Mouse (Mus musculus) adrenal gland, postnatal 10 days (tissue): Measurements from ENCODE around the gene Ppp4r4. TPM values are rescaled to one million over a fixed set of nuclear protein-coding genes. Genes with fewer than 3 reads are reported as not detected.
"Not testable (repeated sequence)": the region's sequence is repeated elsewhere in the genome, so short reads cannot be mapped to it uniquely, and the experiment has no call there.

ENCODE experiments used
- DNase-seq: peaks from one replicate; pipeline ENCODE4 v3.0.0; 2021; ENCODE audit warnings: mixed read lengths
- total RNA-seq, 2 experiments: library from RNA; stranded (reverse); gene quantifications; 2 replicates each; pipeline ENCODE4 v1.2.3; 2021

Gene Ppp4r4
- total RNA-seq, 2 experiments from 2014 or later, result 2.3 to 3.2 TPM

DNA sequence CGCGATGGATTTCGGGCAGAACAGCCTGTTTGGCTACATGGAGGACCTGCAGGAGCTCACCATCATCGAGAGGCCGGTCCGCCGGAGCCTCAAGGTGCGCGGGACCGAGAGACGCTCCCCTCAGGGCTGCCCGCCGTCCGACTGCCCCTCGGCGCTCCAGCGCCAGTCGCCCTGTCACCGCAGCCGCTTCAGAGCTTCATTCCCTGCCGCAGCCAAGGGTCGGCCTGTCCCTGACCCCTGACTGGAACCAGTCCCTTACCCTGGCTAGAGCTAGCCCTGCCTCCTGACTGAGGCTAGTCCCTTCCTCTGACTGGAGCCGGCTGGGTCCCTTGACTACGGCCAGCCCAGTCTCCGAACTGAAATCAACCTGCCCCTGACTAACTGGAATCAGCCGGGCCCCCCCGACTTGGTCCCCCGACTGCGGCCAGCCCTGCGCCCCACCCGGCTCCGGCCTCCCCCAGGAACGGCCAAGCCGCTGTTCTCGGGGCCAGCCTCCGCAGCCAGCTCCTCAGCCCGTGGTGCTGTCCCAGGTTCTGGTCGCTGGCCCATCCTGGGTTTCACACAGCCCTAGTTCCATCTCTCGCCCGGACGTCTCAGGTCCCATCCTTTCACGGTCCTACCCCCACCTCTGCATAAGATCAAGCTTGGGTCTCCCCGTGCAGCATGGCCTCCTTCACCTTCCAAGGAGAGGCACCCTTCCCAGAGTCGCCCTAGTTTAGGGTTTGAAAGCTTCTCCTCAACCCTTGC is 739 bp downstream of the Ppp4r4 start:
- DNase-seq, result peak; percentile 45

DNA sequence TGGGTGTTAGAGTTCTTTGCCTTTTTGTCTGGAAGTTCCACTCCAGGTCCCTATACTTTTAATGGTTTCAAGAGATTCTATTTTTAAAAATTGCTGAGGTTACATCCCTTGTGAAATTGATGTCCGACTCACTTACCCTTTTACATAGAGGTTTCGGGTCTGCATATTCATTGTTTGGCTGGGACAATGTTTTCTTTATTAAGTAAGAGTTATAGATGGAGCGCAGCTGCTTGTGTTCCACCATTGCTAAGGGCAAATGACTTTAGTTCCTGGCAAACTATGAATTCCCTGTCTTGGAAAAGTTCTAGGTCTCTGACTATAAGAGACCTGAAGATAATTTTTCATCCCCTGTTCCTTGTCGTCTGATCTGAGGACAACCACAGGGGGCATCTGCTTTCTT is 8.3 kb downstream of the Ppp4r4 start:
- DNase-seq, result no peak

- no peak for DNase-seq
These were observed 11.3 kb downstream of the Ppp4r4 start for GRCm38 (mm10) chr12:103543351-103543750.

- no peak for DNase-seq
These were observed 12.1 kb downstream of the Ppp4r4 start for GRCm38 (mm10) chr12:103544213-103544612.

GRCm38 (mm10) chr12:103547438-103547837 is 15.4 kb downstream of the Ppp4r4 start:
- DNase-seq, result no peak

DNA sequence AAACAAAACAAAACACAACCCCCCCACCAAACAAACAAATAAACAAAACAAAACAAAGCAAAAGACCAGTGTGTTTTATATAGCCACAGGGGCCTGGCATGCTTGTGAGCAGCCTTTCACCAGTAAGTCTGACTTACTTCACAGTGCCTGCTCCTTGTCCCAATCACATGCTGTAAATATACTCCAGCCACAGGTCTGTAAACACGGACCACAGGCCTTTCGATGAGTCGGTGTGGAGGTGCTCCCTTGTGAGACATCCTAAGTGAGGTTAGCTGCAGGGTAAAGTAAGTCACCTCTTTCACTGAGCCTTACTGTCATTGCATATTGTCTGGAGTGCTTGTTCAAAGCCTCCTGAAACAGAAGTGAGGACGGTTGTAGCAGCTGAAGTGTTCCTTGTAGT is 16.4 kb downstream of the Ppp4r4 start:
- no peak for DNase-seq

- no peak for DNase-seq
These were observed 18.0 kb downstream of the Ppp4r4 start for GRCm38 (mm10) chr12:103550047-103550446.

DNA sequence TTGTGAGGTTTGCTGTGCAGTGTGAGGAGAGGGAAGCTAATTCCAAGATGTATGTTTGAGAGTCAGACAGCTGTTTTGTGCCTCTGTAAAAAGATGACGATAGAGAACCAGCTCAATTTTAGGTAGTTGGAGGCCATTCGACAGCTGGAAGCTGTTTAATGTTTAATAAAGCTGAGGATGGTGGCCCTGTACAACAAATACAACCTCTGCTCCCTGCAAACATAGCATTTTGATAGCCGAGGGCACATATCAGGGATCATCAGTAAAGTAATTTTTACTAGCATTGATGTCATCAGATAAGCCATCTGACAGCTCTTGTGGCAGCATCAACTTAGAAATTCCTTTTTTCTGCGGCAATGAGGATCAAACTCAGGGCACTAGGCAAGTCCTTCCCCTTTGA is 19.3 kb downstream of the Ppp4r4 start:
- no peak for DNase-seq

- no peak for DNase-seq
These were observed 20.4 kb downstream of the Ppp4r4 start for GRCm38 (mm10) chr12:103552506-103552905.

GRCm38 (mm10) chr12:103553497-103553896 is 21.4 kb downstream of the Ppp4r4 start:
- no peak for DNase-seq

DNA sequence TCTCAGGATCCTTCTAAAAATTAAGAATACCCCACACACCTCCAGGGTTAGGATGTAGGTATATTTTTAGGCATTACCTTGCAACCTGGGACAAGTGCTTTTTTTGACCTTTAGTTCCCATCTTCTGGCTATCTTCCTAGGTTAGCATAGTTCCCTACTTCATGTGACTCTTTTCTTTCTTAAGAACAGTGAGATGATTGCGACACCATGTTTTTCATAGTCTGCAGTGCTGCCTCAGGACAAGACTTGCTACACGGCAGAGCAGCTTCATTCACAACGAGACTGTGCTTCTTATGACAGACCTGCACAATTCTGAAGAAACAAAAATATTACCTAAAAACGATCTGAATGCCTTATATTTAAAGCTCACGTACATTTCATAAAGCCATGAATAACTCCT is 24.8 kb downstream of the Ppp4r4 start:
- DNase-seq, result no peak

- DNase-seq, result no peak
These were observed 32.6 kb downstream of the Ppp4r4 start for GRCm38 (mm10) chr12:103564726-103565125.

DNA sequence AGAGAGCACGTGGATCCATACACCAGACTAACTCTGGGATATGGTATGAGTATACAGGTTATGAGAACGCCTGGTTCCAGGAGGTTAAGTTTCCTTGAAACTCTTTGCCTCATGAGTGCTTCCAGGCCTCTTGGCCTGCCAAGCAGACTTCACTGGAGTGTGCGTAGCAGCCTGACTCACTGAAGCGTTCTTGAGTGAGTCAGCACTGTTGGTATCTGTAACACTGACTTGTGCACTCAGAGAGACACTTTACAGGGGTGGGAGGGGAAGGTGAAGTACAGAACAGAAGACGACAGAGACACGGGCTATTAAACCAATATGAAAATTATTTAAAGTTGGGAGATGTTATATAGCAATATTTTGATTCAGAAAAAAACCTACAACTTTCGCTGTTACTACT is 33.1 kb downstream of the Ppp4r4 start:
- DNase-seq, result no peak

DNA sequence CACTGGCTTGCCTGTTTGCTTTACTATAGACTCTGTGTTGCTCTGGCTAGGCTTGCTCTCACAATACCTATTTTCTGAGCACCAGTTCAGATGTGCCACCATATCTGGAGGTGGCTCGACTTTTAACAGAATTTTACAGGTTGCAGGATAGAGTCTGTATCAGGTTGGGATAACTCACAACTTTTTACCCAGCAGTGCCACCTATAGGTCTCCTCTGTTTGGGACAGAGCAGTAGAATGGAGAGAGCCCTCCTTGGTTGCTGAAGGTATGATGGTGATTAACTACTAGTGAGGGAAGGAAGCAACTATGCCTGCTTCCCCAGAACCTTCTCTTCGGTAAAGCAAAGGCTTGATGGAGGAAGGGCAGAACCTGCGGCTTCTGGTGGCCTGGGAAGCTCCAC is 35.0 kb downstream of the Ppp4r4 start:
- peak; percentile 28 for DNase-seq

DNA sequence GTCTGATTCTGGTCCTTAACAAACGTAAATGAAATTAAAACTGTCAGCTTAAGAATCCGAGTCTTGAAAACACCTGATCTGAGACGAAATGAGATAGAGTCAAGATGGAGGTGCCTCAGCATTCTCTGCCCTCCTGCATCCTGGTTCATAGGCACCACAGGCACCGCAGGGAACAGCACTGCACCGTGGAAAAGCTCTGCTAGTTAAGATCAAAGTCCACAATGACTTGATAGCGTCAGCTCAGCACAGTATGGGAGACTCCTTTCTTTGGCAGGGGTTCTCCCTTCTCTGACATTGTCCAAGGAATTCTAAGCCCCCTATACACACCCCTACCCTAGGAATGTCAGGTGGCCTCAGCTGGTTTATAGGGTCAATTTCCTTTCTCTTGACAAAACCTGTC is 37.6 kb downstream of the Ppp4r4 start:
- DNase-seq, result no peak

GRCm38 (mm10) chr12:103578148-103578547 is 46.1 kb downstream of the Ppp4r4 start:
- not testable (repeated sequence) for DNase-seq

- no peak for DNase-seq
These were observed 51.7 kb downstream of the Ppp4r4 start for GRCm38 (mm10) chr12:103583771-103584170.

DNA sequence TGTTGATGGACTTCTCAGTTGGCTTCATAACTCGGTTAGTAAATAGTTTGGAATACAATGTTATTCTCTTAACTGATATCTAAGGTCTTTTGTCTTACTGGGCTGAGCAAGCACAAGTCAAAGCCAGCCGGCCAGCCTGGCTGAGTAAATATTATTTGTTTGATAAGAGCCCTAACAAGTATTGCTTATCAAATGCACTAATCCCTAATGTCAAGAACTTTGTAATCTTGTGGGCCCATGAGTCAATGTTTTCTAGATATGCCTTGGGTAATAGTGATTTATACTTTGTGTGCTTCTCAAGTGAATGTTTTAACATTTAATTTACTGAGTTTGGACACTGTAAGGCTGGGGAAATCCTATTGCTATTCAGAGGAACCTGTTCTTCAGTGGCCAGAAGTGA is 66.3 kb downstream of the Ppp4r4 start:
- no peak for DNase-seq

DNA sequence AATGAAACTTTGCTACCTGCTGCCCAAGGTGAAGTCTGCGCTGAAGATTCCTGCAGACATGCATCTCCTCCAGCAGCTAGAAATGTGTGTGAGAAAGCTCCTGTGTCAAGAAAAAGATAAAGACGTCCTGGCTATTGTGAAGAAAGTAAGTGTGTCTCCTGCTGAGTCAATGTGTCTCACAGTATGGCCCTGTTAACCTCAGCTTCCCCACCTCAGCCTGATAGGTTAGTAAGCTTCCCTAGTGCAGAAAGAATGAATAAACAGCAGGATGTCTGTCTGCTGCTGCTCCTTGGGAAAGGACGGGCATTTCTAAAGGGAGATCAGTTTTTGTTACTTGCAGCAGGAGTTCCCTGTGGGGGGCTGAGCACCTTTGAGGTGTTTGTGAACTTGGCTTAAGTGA is 68.3 kb downstream of the Ppp4r4 start:
- DNase-seq, result no peak

DNA sequence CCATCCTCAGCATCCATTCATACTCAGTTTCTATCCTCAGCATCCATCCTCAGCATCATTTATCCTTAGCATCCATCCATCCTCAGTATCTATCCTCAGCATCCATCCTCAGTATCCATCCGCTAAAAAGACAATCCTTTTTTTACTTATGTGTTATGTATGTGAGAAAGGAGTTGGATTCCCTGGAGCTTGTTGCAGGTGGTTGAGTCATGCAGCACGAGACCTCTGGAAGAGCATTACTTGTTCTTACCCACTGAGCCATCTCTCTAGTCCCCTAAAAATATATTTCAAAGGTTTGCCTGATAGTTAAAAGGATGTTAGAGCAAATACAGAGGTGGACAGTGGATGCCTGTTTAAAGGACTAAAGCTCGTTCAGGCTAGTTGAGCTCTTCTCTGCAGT is 69.8 kb downstream of the Ppp4r4 start:
- DNase-seq, result no peak

DNA sequence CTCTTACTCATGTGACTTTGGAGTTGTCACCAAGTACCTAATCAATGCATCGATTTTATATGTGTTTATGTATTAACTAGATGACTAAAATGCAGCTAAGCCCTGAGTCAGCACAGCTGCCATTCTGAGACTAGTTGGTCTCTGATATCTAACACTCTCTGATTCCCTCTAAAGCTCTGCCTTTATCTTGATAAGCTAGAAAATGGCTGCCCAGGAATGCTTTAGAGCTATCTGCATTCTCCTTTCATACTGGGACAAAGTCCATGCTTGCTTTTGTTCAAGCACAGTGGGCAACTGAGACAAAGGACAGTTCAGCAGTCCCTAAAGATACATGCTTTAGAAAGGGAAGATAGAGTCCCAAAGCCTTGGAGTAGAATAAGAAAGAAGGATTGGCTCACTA is 83.1 kb downstream of the Ppp4r4 start:
- no peak for DNase-seq

- no peak for DNase-seq
These were observed 83.7 kb downstream of the Ppp4r4 start for GRCm38 (mm10) chr12:103615734-103616133.

DNA sequence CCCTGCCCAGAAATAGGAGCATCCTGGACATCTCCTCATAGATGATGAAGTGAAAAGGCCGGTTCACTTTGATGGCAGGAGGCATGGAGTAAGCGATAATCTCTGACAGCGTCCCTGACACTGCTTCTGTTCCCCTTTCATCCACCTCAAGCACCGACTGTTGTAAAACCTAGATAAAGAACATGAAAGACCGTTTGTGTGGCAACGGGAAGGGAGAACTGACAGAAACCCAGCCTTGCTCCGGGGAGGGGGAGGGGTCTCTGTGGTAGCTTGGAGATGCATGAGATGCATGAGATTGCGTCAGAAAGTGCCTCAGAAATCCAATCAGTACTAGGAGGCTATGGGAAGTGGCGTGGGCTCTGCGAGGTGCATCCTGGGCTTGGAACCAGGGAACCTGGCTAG is 84.8 kb downstream of the Ppp4r4 start:
- no peak for DNase-seq

DNA sequence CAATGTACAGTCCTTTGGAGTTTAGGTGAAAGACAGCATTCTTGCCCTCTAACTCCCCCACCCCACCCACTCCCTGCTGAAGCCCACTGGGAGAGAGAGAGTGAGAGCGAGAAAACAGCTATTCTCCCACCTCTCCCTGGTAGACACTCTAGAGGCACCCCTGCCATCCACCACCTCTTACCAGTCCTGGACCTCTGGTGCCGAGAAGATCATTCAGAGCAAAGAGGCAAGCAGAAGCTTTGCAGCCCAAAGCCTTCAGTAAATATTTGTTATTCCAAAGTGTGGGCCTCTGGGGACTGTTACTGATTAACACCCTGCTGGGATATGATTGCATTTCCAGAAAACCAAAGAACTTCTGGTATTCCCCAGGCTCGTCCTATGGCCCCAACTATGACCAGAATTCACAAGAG is 99.1 kb downstream of the Ppp4r4 start, which contains the start of gene Serpina10:
Serpina10 (minus strand) TSS at position 242 of the 410 bp plus-strand sequence.
- no peak for DNase-seq

DNA sequence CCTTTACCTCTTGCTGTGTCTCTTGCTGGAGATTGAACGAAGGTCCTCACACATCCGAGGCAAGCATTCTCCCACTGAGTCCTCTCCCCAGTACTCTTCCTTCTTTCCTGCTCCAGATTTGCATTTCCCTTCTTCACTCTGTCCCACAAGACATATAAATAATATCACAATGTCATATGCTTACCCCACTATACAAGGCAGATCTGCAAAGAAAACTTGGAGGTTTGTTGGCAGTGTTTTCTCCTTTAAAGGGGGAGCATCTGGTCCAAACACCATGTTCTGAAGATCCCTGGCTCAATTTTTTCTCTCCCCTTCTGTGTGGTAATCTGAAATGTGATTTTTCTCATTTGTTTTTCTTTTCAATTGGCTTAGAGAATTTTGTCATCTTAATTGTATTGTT is 102.3 kb downstream of the Ppp4r4 start:
- no peak for DNase-seq
